Mouse (Mus musculus) neutrophil, adult 5-6 weeks (primary cell): ENCODE results near the gene Gm11437. TPM values are rescaled to one million over a fixed set of nuclear protein-coding genes. Genes with fewer than 3 reads are reported as not detected.

ENCODE experiments used
- ATAC-seq: fragments of 151-379, 151-347 bp; 2 replicates; pipeline ENCODE4 v1.8.0; 2017; ENCODE audit warnings: mild to moderate bottlenecking, moderate TSS enrichment; ENCODE audit not compliant: insufficient number of reproducible peaks, poor library complexity, low FRiP score, severe bottlenecking; ENCODE audit errors: extremely low read depth
- total RNA-seq: library from RNA; stranded (forward); fragments of 200-1000 nt; gene quantifications from 2 replicates; pipeline ENCODE4 v1.2.3, GENCODE M21; 2017

Gm11437 gene
- total RNA-seq = not detected in 2 replicates

GRCm38 (mm10) chr11:84167046-84167526, at the start of gene Gm11437:
TSS of gene Gm11437 (minus strand) at chr11:84167476.
- ATAC-seq = no peak

GRCm38 (mm10) chr11:84210876-84211275, 43.6 kb upstream of the Gm11437 start:
- no peak for ATAC-seq

- no peak for ATAC-seq
These were observed 38.5 kb upstream of the Gm11437 start for GRCm38 (mm10) chr11:84205776-84206175.

- no peak for ATAC-seq
These were observed 30.5 kb upstream of the Gm11437 start for GRCm38 (mm10) chr11:84197607-84198402.

GRCm38 (mm10) chr11:84194751-84195150, 27.5 kb upstream of the Gm11437 start:
- ATAC-seq = no peak

- ATAC-seq = no peak
These were observed 26.0 kb upstream of the Gm11437 start for GRCm38 (mm10) chr11:84193249-84193648.

GRCm38 (mm10) chr11:84190581-84191233, 23.4 kb upstream of the Gm11437 start:
- ATAC-seq = no peak

GRCm38 (mm10) chr11:84188530-84188929, 21.3 kb upstream of the Gm11437 start:
- ATAC-seq = no peak

GRCm38 (mm10) chr11:84181286-84181685, 14.0 kb upstream of the Gm11437 start:
- no peak for ATAC-seq

GRCm38 (mm10) chr11:84179954-84180598, 12.8 kb upstream of the Gm11437 start:
- ATAC-seq = peak; percentile 41; the same call in 1 of the 2 replicates

- ATAC-seq = peak; percentile 92
These were observed 12.1 kb upstream of the Gm11437 start for GRCm38 (mm10) chr11:84179226-84179953.

- ATAC-seq = no peak
These were observed 11.3 kb upstream of the Gm11437 start for GRCm38 (mm10) chr11:84178571-84178970.

- no peak for ATAC-seq
These were observed 5.5 kb upstream of the Gm11437 start for GRCm38 (mm10) chr11:84172539-84173435.

- ATAC-seq = no peak
These were observed 1.5 kb upstream of the Gm11437 start for GRCm38 (mm10) chr11:84168701-84169288.

- ATAC-seq = no peak
These were observed 2.7 kb downstream of the Gm11437 start for GRCm38 (mm10) chr11:84164561-84164960.

GRCm38 (mm10) chr11:84164123-84164522, 3.2 kb downstream of the Gm11437 start:
- ATAC-seq = no peak

GRCm38 (mm10) chr11:84156535-84157262, 10.6 kb downstream of the Gm11437 start:
- ATAC-seq = no peak
